Mouse (Mus musculus) CH12.LX (cell line): ENCODE data around the gene Mrpl52.

Source experiments
- CHD2 ChIP-seq: IDR thresholded peaks from 2 replicates; pipeline ENCODE4 v1.6.1; 2011; ENCODE audit warnings: low read length, improper control_type of control experiment
- CTCF ChIP-seq, 2 experiments: IDR thresholded peaks in 1 of 2; conservative IDR thresholded peaks in 1 of 2; 2 replicates each; pipeline ENCODE4 v1.5.1; 2011 to 2012; ENCODE audit warnings: low read depth in 2 of 2, low read length in 2 of 2, improper control_type of control experiment in 1 of 2, inconsistent platforms in 1 of 2, mild to moderate bottlenecking in 1 of 2, moderate library complexity in 1 of 2
- EP300 ChIP-seq: IDR thresholded peaks from 2 replicates; pipeline ENCODE4 v1.6.1; 2011; ENCODE audit warnings: low read length, improper control_type of control experiment
- ETS1 ChIP-seq: conservative IDR thresholded peaks from 2 replicates; pipeline ENCODE4 v1.6.1; 2012; ENCODE audit warnings: low read depth, mild to moderate bottlenecking, inconsistent platforms, low read length, improper control_type of control experiment, moderate library complexity
- GABPA ChIP-seq: IDR thresholded peaks from 2 replicates; pipeline ENCODE4 v1.6.1; 2012; ENCODE audit warnings: low read depth, low read length, improper control_type of control experiment, inconsistent platforms; ENCODE audit not compliant: insufficient replicate concordance
- MAX ChIP-seq: IDR thresholded peaks from 2 replicates; pipeline ENCODE4 v1.6.1; 2011; ENCODE audit warnings: low read length, improper control_type of control experiment
- MAZ ChIP-seq: IDR thresholded peaks from 2 replicates; pipeline ENCODE4 v1.6.1; 2012; ENCODE audit warnings: low read depth, mild to moderate bottlenecking, inconsistent platforms, low read length, improper control_type of control experiment, moderate library complexity
- POLR2A ChIP-seq: IDR thresholded peaks from 2 replicates; pipeline ENCODE4 v1.6.1; 2011; ENCODE audit warnings: low read depth, mild to moderate bottlenecking, improper control_type of control experiment, low read length
- SMC3 ChIP-seq: IDR thresholded peaks from 2 replicates; pipeline ENCODE4 v1.6.1; 2011; ENCODE audit warnings: low read depth, low read length, improper control_type of control experiment
- TBP ChIP-seq: conservative IDR thresholded peaks from 2 replicates; pipeline ENCODE4 v1.6.1; 2011; ENCODE audit warnings: low read depth, low read length, improper control_type of control experiment
- TCF12 ChIP-seq: IDR thresholded peaks from 2 replicates; pipeline ENCODE4 v1.6.1; 2014; ENCODE audit warnings: low read depth, mild to moderate bottlenecking, inconsistent platforms, low read length, improper control_type of control experiment
- ZC3H11A ChIP-seq: IDR thresholded peaks from 2 replicates; pipeline ENCODE4 v1.6.1; 2012; ENCODE audit warnings: low read depth, mild to moderate bottlenecking, inconsistent platforms, low read length, improper control_type of control experiment

GRCm38 (mm10) chr14:54397872-54398527 lies 28.7 kb upstream of the Mrpl52 start:
- TF ChIP-seq TCF12: 0 out of 2 replicates have a peak, but pooled peaks have one; percentile 72
- no peak for TF ChIP-seq POLR2A
- TF ChIP-seq ZC3H11A: no peak
- peak; percentile 58; the same call in 1 of the 2 replicates for TF ChIP-seq MAZ
- no peak for TF ChIP-seq CTCF (conservative IDR thresholded peaks at IDR 0.05 in 1 of 2, IDR thresholded peaks at IDR 0.05 in 1 of 2; ENCODE audit: low read depth in 2 of 2, low read length in 2 of 2)
- peak; percentile 84 for TF ChIP-seq MAX
- no peak for TF ChIP-seq GABPA
- peak; percentile 70 for TF ChIP-seq CHD2
- TF ChIP-seq SMC3: no peak
- no peak for TF ChIP-seq TBP
- TF ChIP-seq EP300: peak; percentile 78; the same call in 1 of the 2 replicates
- peak; percentile 84 for TF ChIP-seq ETS1
